23 mouse cellular contexts compared by ENCODE assay signal in genomic region chrX:135957691-135958081, GRCm38 (mm10). TPM values are rescaled to one million over a fixed set of nuclear protein-coding genes. Genes with fewer than 3 reads are reported as not detected.
DNase-seq lines count a peak whose midpoint lies in the region; ATAC-seq lines count a peak whose summit lies in the region.
"Had no signal": no experiment of that assay in that cellular context is flagged by ENCODE, and none has a peak within 500 bp of the region (broad histone marks: within the 10 kb centered on the region; RNA-seq: fewer than 3 reads in every experiment).

No protein-coding gene starts in this region.

- no peak for DNase-seq in neural tube, embryonic 10.5 days (ENCODE audit: extremely low spot score, low spot score)
- no peak for DNase-seq in midbrain, embryonic 14.5 days
- DNase-seq in embryo, embryonic 9.5 days (ENCODE audit: extremely low spot score) = no peak
- DNase-seq in gastrocnemius, adult 18-20 months (ENCODE audit: low spot score) = no peak
- no peak for DNase-seq in cerebellum, adult 18-20 months
- DNase-seq: adrenal gland, postnatal 25 days; B cell, adult 2 months; cerebellum, adult 2 months; gastrocnemius, postnatal 25 days; heart, postnatal 10 days; kidney, adult 2 months; kidney, postnatal 10 days; left cerebral cortex, postnatal 4 days; liver; liver, postnatal 0 days; lung, postnatal 10 days; right cerebral cortex, postnatal 4 days; thymus, postnatal 14 days had no signal

- peak; percentile 77 for ATAC-seq in neural tube, embryonic 12.5 days (ENCODE audit: low FRiP score, low read depth)
- peak; percentile 80; the same call in 1 of the 2 replicates for ATAC-seq in hindbrain, embryonic 13.5 days (ENCODE audit: low FRiP score)
- peak; percentile 43; the same call in 1 of the 2 replicates for ATAC-seq in midbrain, embryonic 14.5 days (ENCODE audit: low FRiP score, low TSS enrichment)
- ATAC-seq in granulocyte monocyte progenitor cell, adult 5-6 weeks (replicated peaks; ENCODE audit: poor library complexity, severe bottlenecking) = no peak
- ATAC-seq: inflammation-experienced regulatory T-cells, adult 6 months; liver, postnatal 0 days had no signal

- H3K9ac ChIP-seq in neural tube, embryonic 12.5 days = no peak overlapping the region
- no peak overlapping the region for H3K9ac ChIP-seq in hindbrain, embryonic 13.5 days
- H3K9ac ChIP-seq in midbrain, embryonic 14.5 days (replicated peaks; ENCODE audit: low read length) = no peak overlapping the region
- H3K9ac ChIP-seq: liver, postnatal 0 days had no signal

- no peak overlapping the region for H3K4me2 ChIP-seq in neural tube, embryonic 12.5 days (replicated peaks)
- no peak overlapping the region for H3K4me2 ChIP-seq in hindbrain, embryonic 13.5 days
- H3K4me2 ChIP-seq in midbrain, embryonic 14.5 days (ENCODE audit: low read length) = no peak overlapping the region

- no peak overlapping the region for H3K27ac ChIP-seq in neural tube, embryonic 12.5 days
- H3K27ac ChIP-seq in hindbrain, embryonic 13.5 days = peak overlapping the region; percentile 88
- peak overlapping the region; percentile 92 for H3K27ac ChIP-seq in midbrain, embryonic 14.5 days (replicated peaks; ENCODE audit: low read depth, low read length)

- no peaks in the 10 kb centered on the region for H3K36me3 ChIP-seq in neural tube, embryonic 12.5 days
- no peaks in the 10 kb centered on the region for H3K36me3 ChIP-seq in hindbrain, embryonic 13.5 days
- no peaks in the 10 kb centered on the region for H3K36me3 ChIP-seq in midbrain, embryonic 14.5 days (ENCODE audit: control insufficient read depth, insufficient read depth, low read length)

- no peak overlapping the region for H3K4me3 ChIP-seq in neural tube, embryonic 12.5 days
- no peak overlapping the region for H3K4me3 ChIP-seq in hindbrain, embryonic 13.5 days
- no peak overlapping the region for H3K4me3 ChIP-seq in midbrain, embryonic 14.5 days (replicated peaks; ENCODE audit: low read depth, low read length)
- H3K4me3 ChIP-seq: myocyte had no signal

- no peaks in the 10 kb centered on the region for H3K9me3 ChIP-seq in neural tube, embryonic 12.5 days
- H3K9me3 ChIP-seq in hindbrain, embryonic 13.5 days = no peaks in the 10 kb centered on the region
- H3K9me3 ChIP-seq in midbrain, embryonic 14.5 days (ENCODE audit: control insufficient read depth, low read length) = no peaks in the 10 kb centered on the region

- 69% methylated on average over 2 of the region's 2 CpGs for WGBS in neural tube, embryonic 12.5 days
- 46% methylated on average over 2 of the region's 2 CpGs for WGBS in hindbrain, embryonic 13.5 days
- 66% methylated on average over 2 of the region's 2 CpGs for WGBS in midbrain, embryonic 14.5 days

- H3K4me1 ChIP-seq in neural tube, embryonic 12.5 days = no peaks in the 10 kb centered on the region
- H3K4me1 ChIP-seq in hindbrain, embryonic 13.5 days (replicated peaks) = peaks cover 10% of the 10 kb centered on the region
- H3K4me1 ChIP-seq in midbrain, embryonic 14.5 days (ENCODE audit: control insufficient read depth, insufficient read depth, low read length) = peaks cover 5% of the 10 kb centered on the region

- no peaks in the 10 kb centered on the region for H3K27me3 ChIP-seq in neural tube, embryonic 12.5 days (replicated peaks)
- H3K27me3 ChIP-seq in hindbrain, embryonic 13.5 days = no peaks in the 10 kb centered on the region
- no peaks in the 10 kb centered on the region for H3K27me3 ChIP-seq in midbrain, embryonic 14.5 days (ENCODE audit: control insufficient read depth, insufficient read depth, low read length)

RNA-seq across cellular contexts. Expression of gene Arxes2, which starts 35.9 kb away (rescaled TPM):
- polyA plus RNA-seq in neural tube, embryonic 12.5 days (2016; fragmentation: Nextera tagmentation; extraction: Ambion mirVana) = 141 and 145 TPM in 2 replicates
- 228 and 234 TPM in 2 replicates for polyA plus RNA-seq in hindbrain, embryonic 13.5 days (2015; fragmentation: Nextera tagmentation; extraction: Ambion mirVana)
- 312 and 337 TPM in 2 replicates for polyA plus RNA-seq in midbrain, embryonic 14.5 days (2014; fragmentation: Nextera tagmentation; extraction: Ambion mirVana)
- 3.1 and 4.7 TPM in 2 replicates for total RNA-seq in granulocyte monocyte progenitor cell, adult 5-6 weeks (2014; fragmentation: Nextera tagmentation)
- 0.41 TPM in 1 of 2 replicates, not detected in the other for total RNA-seq in granulocyte monocyte progenitor cell, adult 5-6 weeks (2017)
- total RNA-seq in gastrocnemius, adult 18-20 months (2021) = 1 to 10 TPM in 1 of 2 experiments, under 1 TPM in 1; 0.25 to 1.0 TPM
